In the genomic region with DNA sequence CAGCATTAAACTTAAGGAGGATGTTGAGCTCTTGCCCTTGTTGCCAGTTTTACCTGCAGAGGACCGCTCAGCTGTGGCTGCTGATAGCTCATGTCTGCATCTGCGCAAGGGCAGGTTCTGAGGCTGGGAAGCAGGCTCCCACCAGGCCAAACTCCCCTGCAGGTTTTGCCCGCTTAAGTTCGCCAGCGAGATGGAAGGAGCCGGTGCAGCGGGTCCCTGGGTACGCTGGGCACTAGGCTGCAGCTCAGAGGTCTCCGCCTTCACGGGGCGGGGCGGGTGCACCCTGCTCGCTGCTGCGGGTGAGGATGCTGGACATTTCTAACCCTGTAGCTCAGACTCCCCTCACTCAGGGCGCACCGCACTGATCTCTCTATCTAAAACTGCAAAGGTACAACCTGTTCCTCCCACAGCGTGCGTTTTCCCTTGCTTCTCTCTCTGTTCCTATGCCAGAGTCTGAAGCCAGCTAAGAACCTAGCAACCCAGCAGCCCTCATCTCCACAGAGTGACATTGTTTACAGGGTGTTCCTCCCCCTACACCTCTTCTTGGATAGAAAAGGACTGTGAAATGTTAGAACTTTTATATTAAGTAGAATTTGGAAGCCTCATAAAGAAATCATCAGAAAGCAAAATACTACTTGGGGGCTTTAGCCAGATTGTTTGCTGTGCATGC, we compare ENCODE assay signal across 8 mouse cellular contexts. TPM values are rescaled to one million over a fixed set of nuclear protein-coding genes. Genes with fewer than 3 reads are reported as not detected.
DNase-seq lines count a peak whose midpoint lies in the region; ATAC-seq lines count a peak whose summit lies in the region.

A gene (minus strand): TSS at position 207 of the 670 bp plus-strand sequence.

- WGBS in intestine, embryonic 15.5 days, result 5% methylated on average over 18 of the region's 18 CpGs
- 3% methylated on average over 18 of the region's 18 CpGs for WGBS in midbrain, embryonic 16.5 days

- ATAC-seq in intestine, embryonic 15.5 days, result peak; percentile 58
- peak; percentile 44; the same call in 1 of the 2 replicates for ATAC-seq in midbrain, embryonic 16.5 days

- peak; percentile 7 to 26 for DNase-seq in cerebellum, postnatal 14 days
- DNase-seq in cerebellum, adult 9-10 months, result no peak
- peak; percentile 6 for DNase-seq in urinary bladder, postnatal 14 days (ENCODE audit: low spot score)
- no peak for DNase-seq in urinary bladder, postnatal 25 days (ENCODE audit: low spot score)
- DNase-seq in spleen, postnatal 4 days (ENCODE audit: low spot score in 2 of 2), result no peak
- DNase-seq in gastrocnemius, postnatal 36 days, result no peak

- H3K4me2 ChIP-seq in intestine, embryonic 15.5 days (replicated peaks), result peak within 1 kb of the TSS; percentile 45
- H3K4me2 ChIP-seq in midbrain, embryonic 16.5 days (ENCODE audit: low read length), result peak within 1 kb of the TSS; percentile 72

- intact Hi-C loops in gastrocnemius, postnatal 36 days (cut with DNase I), result no loop called here

- H3K27me3 ChIP-seq in intestine, embryonic 15.5 days (replicated peaks), result no peaks in the 10 kb centered on the region
- no peaks in the 10 kb centered on the region for H3K27me3 ChIP-seq in midbrain, embryonic 16.5 days (ENCODE audit: control insufficient read depth, insufficient read depth, low read depth, low read length)

- H3K4me3 ChIP-seq in intestine, embryonic 15.5 days (replicated peaks), result no peak within 1 kb of the TSS
- peak within 1 kb of the TSS; percentile 37 for H3K4me3 ChIP-seq in midbrain, embryonic 16.5 days (ENCODE audit: low read depth, low read length)

- 0 out of 2 replicates have a peak, but pooled peaks cover 4% of the 10 kb centered on the region for H3K4me1 ChIP-seq in intestine, embryonic 15.5 days (replicated peaks)
- H3K4me1 ChIP-seq in midbrain, embryonic 16.5 days (ENCODE audit: control insufficient read depth, insufficient read depth, low read length), result peaks cover 9% of the 10 kb centered on the region; the same call in 1 of the 2 replicates

- no peak within 1 kb of the TSS for H3K27ac ChIP-seq in intestine, embryonic 15.5 days
- no peak within 1 kb of the TSS for H3K27ac ChIP-seq in midbrain, embryonic 16.5 days (ENCODE audit: low read length)

- H3K9me3 ChIP-seq in intestine, embryonic 15.5 days, result no peaks in the 10 kb centered on the region
- H3K9me3 ChIP-seq in midbrain, embryonic 16.5 days (replicated peaks; ENCODE audit: control insufficient read depth, low read length, poor library complexity, severe bottlenecking), result no peaks in the 10 kb centered on the region

- H3K36me3 ChIP-seq in intestine, embryonic 15.5 days, result no peaks in the 10 kb centered on the region
- H3K36me3 ChIP-seq in midbrain, embryonic 16.5 days (ENCODE audit: control insufficient read depth, insufficient read depth, low read length), result no peaks in the 10 kb centered on the region

- H3K9ac ChIP-seq in intestine, embryonic 15.5 days, result no peak within 1 kb of the TSS
- H3K9ac ChIP-seq in midbrain, embryonic 16.5 days (ENCODE audit: low read depth, low read length), result peak within 1 kb of the TSS; percentile 56

RNA-seq across cellular contexts. Expression of the gene that starts here (rescaled TPM):
- 0.66 and 1.0 TPM in 2 replicates for polyA plus RNA-seq in intestine, embryonic 15.5 days (2015; fragmentation: Nextera tagmentation; extraction: Ambion mirVana)
- polyA plus RNA-seq in midbrain, embryonic 16.5 days (2015; fragmentation: Nextera tagmentation; extraction: Ambion mirVana), result 1.3 and 1.6 TPM in 2 replicates
- 1 to 10 TPM in 1 of 2 experiments, under 1 TPM in 1; 0.92 to 1.2 TPM for total RNA-seq in gastrocnemius, postnatal 36 days (2021)

Comparison
In these comparisons a context has a peak if more than half of its experiments do, and no peak if none do; other contexts are left out.
1. DNase-seq: peak in cerebellum, postnatal 14 days (2 of 2) and urinary bladder, postnatal 14 days (single experiment); none in cerebellum, adult 9-10 months (single experiment), urinary bladder, postnatal 25 days (single experiment), spleen, postnatal 4 days (0 of 2) and gastrocnemius, postnatal 36 days (0 of 2).